Mouse (Mus musculus): ENCODE results near the gene Rnf180. TPM values are rescaled to one million over a fixed set of nuclear protein-coding genes. Genes with fewer than 3 reads are reported as not detected.

The Rnf180 gene
- polyA plus RNA-seq, 1 experiment from 2014 or later: 13.6 TPM

- H3K9ac ChIP-seq (replicated peaks): no peak overlapping the region
- no peaks in the 10 kb centered on the region for H3K4me1 ChIP-seq
- no peaks in the 10 kb centered on the region for H3K9me3 ChIP-seq
- no peak overlapping the region for H3K4me3 ChIP-seq
- H3K27me3 ChIP-seq: no peaks in the 10 kb centered on the region
- no peak overlapping the region for H3K27ac ChIP-seq (replicated peaks)
- H3K4me2 ChIP-seq (replicated peaks): no peak overlapping the region
- H3K36me3 ChIP-seq: no peaks in the 10 kb centered on the region
- 85% methylated on average over 5 of the region's 5 CpGs for WGBS
- no peak for ATAC-seq (ENCODE audit: low FRiP score, low read depth)
These were observed 113.8 kb downstream of the Rnf180 start for GRCm38 (mm10) chr13:105180781-105181180.

GRCm38 (mm10) chr13:105165441-105165840 lies 129.2 kb downstream of the Rnf180 start:
- no peak overlapping the region for H3K27ac ChIP-seq (replicated peaks)
- no peak overlapping the region for H3K4me2 ChIP-seq (replicated peaks)
- H3K36me3 ChIP-seq: no peaks in the 10 kb centered on the region
- WGBS: 88% methylated on average over 6 of the region's 6 CpGs
- no peaks in the 10 kb centered on the region for H3K27me3 ChIP-seq
- ATAC-seq (ENCODE audit: low FRiP score, low read depth): no peak
- H3K4me1 ChIP-seq: no peaks in the 10 kb centered on the region
- H3K9ac ChIP-seq (replicated peaks): no peak overlapping the region
- H3K9me3 ChIP-seq: no peaks in the 10 kb centered on the region
- H3K4me3 ChIP-seq: no peak overlapping the region

GRCm38 (mm10) chr13:105153955-105154354 lies 140.7 kb downstream of the Rnf180 start:
- H3K9ac ChIP-seq (replicated peaks): no peak overlapping the region
- no peaks in the 10 kb centered on the region for H3K36me3 ChIP-seq
- 0 out of 2 replicates have a peak, but pooled peaks have one; percentile 31 for ATAC-seq (ENCODE audit: low FRiP score, low read depth)
- H3K9me3 ChIP-seq: no peaks in the 10 kb centered on the region
- H3K4me1 ChIP-seq: no peaks in the 10 kb centered on the region
- no peak overlapping the region for H3K4me3 ChIP-seq
- H3K27me3 ChIP-seq: no peaks in the 10 kb centered on the region
- no peak overlapping the region for H3K27ac ChIP-seq (replicated peaks)
- H3K4me2 ChIP-seq (replicated peaks): no peak overlapping the region
- 55% methylated on average over 4 of the region's 4 CpGs for WGBS

GRCm38 (mm10) chr13:105150006-105150405 lies 144.6 kb downstream of the Rnf180 start:
- no peaks in the 10 kb centered on the region for H3K36me3 ChIP-seq
- H3K9me3 ChIP-seq: no peaks in the 10 kb centered on the region
- H3K4me3 ChIP-seq: no peak overlapping the region
- H3K4me1 ChIP-seq: no peaks in the 10 kb centered on the region; the same call in 1 of the 2 replicates
- no peak overlapping the region for H3K9ac ChIP-seq (replicated peaks)
- ATAC-seq (ENCODE audit: low FRiP score, low read depth): no peak
- no peak overlapping the region for H3K4me2 ChIP-seq (replicated peaks)
- H3K27ac ChIP-seq (replicated peaks): no peak overlapping the region
- no peaks in the 10 kb centered on the region for H3K27me3 ChIP-seq
- 91% methylated on average over 3 of the region's 3 CpGs for WGBS

GRCm38 (mm10) chr13:105147795-105148418 lies 146.7 kb downstream of the Rnf180 start:
- 55% methylated on average over 4 of the region's 4 CpGs for whole genome bisulfite sequencing
- no peak overlapping the region for H3K27ac ChIP-seq (replicated peaks)
- no peak overlapping the region for H3K9ac ChIP-seq (replicated peaks)
- no peak overlapping the region for H3K4me3 ChIP-seq
- no peaks in the 10 kb centered on the region; the same call in 1 of the 2 replicates for H3K4me1 ChIP-seq
- no peaks in the 10 kb centered on the region for H3K36me3 ChIP-seq
- peak; percentile 57; the same call in 1 of the 2 replicates for ATAC-seq (ENCODE audit: low FRiP score, low read depth)
- no peaks in the 10 kb centered on the region for H3K9me3 ChIP-seq
- H3K27me3 ChIP-seq: no peaks in the 10 kb centered on the region
- no peak overlapping the region for H3K4me2 ChIP-seq (replicated peaks)

GRCm38 (mm10) chr13:105146827-105147226 lies 147.8 kb downstream of the Rnf180 start:
- H3K9me3 ChIP-seq: no peaks in the 10 kb centered on the region
- no peak overlapping the region for H3K27ac ChIP-seq (replicated peaks)
- no peak overlapping the region for H3K9ac ChIP-seq (replicated peaks)
- 76% methylated on average over 1 of the region's 1 CpGs for WGBS
- no peak for ATAC-seq (ENCODE audit: low FRiP score, low read depth)
- H3K36me3 ChIP-seq: no peaks in the 10 kb centered on the region
- no peaks in the 10 kb centered on the region for H3K27me3 ChIP-seq
- no peak overlapping the region for H3K4me3 ChIP-seq
- no peak overlapping the region for H3K4me2 ChIP-seq (replicated peaks)
- no peaks in the 10 kb centered on the region; the same call in 1 of the 2 replicates for H3K4me1 ChIP-seq

- H3K9me3 ChIP-seq: no peaks in the 10 kb centered on the region
- H3K36me3 ChIP-seq: no peaks in the 10 kb centered on the region
- no peak overlapping the region for H3K4me2 ChIP-seq (replicated peaks)
- H3K9ac ChIP-seq (replicated peaks): no peak overlapping the region
- H3K4me1 ChIP-seq: no peaks in the 10 kb centered on the region
- no peak for ATAC-seq (ENCODE audit: low FRiP score, low read depth)
- no peak overlapping the region for H3K27ac ChIP-seq (replicated peaks)
- WGBS: 86% methylated on average over 4 of the region's 4 CpGs
- no peak overlapping the region for H3K4me3 ChIP-seq
- H3K27me3 ChIP-seq: no peaks in the 10 kb centered on the region
These were observed 154.7 kb downstream of the Rnf180 start for GRCm38 (mm10) chr13:105139881-105140280.

- H3K4me1 ChIP-seq: no peaks in the 10 kb centered on the region
These were observed 160.2 kb downstream of the Rnf180 start for GRCm38 (mm10) chr13:105134397-105134796.

GRCm38 (mm10) chr13:105132776-105133175 lies 161.8 kb downstream of the Rnf180 start:
- H3K36me3 ChIP-seq: no peaks in the 10 kb centered on the region
- ATAC-seq (ENCODE audit: low FRiP score, low read depth): no peak
- H3K27me3 ChIP-seq: no peaks in the 10 kb centered on the region
- no peaks in the 10 kb centered on the region for H3K4me1 ChIP-seq
- 81% methylated on average over 2 of the region's 2 CpGs for WGBS
- no peak overlapping the region for H3K9ac ChIP-seq (replicated peaks)
- H3K4me2 ChIP-seq (replicated peaks): no peak overlapping the region
- H3K4me3 ChIP-seq: no peak overlapping the region
- H3K9me3 ChIP-seq: no peaks in the 10 kb centered on the region
- no peak overlapping the region for H3K27ac ChIP-seq (replicated peaks)

More at GRCm38 (mm10) chr13:105134397-105134796, 160.2 kb downstream of the Rnf180 start:
- Histone ChIP-seq H3K27me3 (no peaks in the 10 kb centered on the region), H3K4me3 (no peak overlapping the region), H3K27ac (replicated peaks) (no peak overlapping the region), H3K9ac (replicated peaks) (no peak overlapping the region), H3K4me2 (replicated peaks) (no peak overlapping the region), H3K9me3 (no peaks in the 10 kb centered on the region), H3K36me3 (no peaks in the 10 kb centered on the region)
- ATAC-seq (ENCODE audit: low FRiP score, low read depth): no peak
- WGBS: 70% methylated on average over 5 of the region's 5 CpGs

- H3K9me3 ChIP-seq: no peaks in the 10 kb centered on the region
- H3K4me3 ChIP-seq: no peak overlapping the region
- H3K27me3 ChIP-seq: no peaks in the 10 kb centered on the region
- H3K36me3 ChIP-seq: no peaks in the 10 kb centered on the region
- 78% methylated on average over 6 of the region's 6 CpGs for WGBS
- H3K4me2 ChIP-seq (replicated peaks): no peak overlapping the region
- no peak for ATAC-seq (ENCODE audit: low FRiP score, low read depth)
- H3K9ac ChIP-seq (replicated peaks): no peak overlapping the region
- no peaks in the 10 kb centered on the region for H3K4me1 ChIP-seq
- H3K27ac ChIP-seq (replicated peaks): no peak overlapping the region
These were observed 162.2 kb downstream of the Rnf180 start for GRCm38 (mm10) chr13:105132370-105132769.

GRCm38 (mm10) chr13:105130080-105130479 lies 164.5 kb downstream of the Rnf180 start:
- 92% methylated on average over 6 of the region's 6 CpGs for WGBS
- no peaks in the 10 kb centered on the region for H3K27me3 ChIP-seq
- H3K4me3 ChIP-seq: no peak overlapping the region
- no peaks in the 10 kb centered on the region for H3K4me1 ChIP-seq
- H3K36me3 ChIP-seq: no peaks in the 10 kb centered on the region
- no peak for ATAC-seq (ENCODE audit: low FRiP score, low read depth)
- H3K9me3 ChIP-seq: no peaks in the 10 kb centered on the region
- no peak overlapping the region for H3K9ac ChIP-seq (replicated peaks)
- H3K4me2 ChIP-seq (replicated peaks): no peak overlapping the region
- H3K27ac ChIP-seq (replicated peaks): no peak overlapping the region

GRCm38 (mm10) chr13:105122092-105122491 lies 172.5 kb downstream of the Rnf180 start:
- Histone ChIP-seq H3K4me1 (no peaks in the 10 kb centered on the region), H3K27me3 (no peaks in the 10 kb centered on the region), H3K36me3 (no peaks in the 10 kb centered on the region), H3K9ac (replicated peaks) (no peak overlapping the region), H3K4me2 (replicated peaks) (no peak overlapping the region), H3K4me3 (no peak overlapping the region), H3K27ac (replicated peaks) (no peak overlapping the region), H3K9me3 (no peaks in the 10 kb centered on the region)
- ATAC-seq (ENCODE audit: low FRiP score, low read depth): no peak
- WGBS: 87% methylated on average over 3 of the region's 3 CpGs

GRCm38 (mm10) chr13:105121617-105122016 lies 173.0 kb downstream of the Rnf180 start:
- Histone ChIP-seq H3K4me1 (no peaks in the 10 kb centered on the region), H3K27ac (replicated peaks) (no peak overlapping the region), H3K4me2 (replicated peaks) (no peak overlapping the region), H3K27me3 (no peaks in the 10 kb centered on the region), H3K9me3 (no peaks in the 10 kb centered on the region), H3K4me3 (no peak overlapping the region), H3K9ac (replicated peaks) (no peak overlapping the region), H3K36me3 (no peaks in the 10 kb centered on the region)
- ATAC-seq (ENCODE audit: low FRiP score, low read depth): no peak
